Mouse (Mus musculus) brown adipose tissue, adult 24 weeks (tissue): ENCODE data around the gene Serpina3j. TPM values are rescaled to one million over a fixed set of nuclear protein-coding genes. Genes with fewer than 3 reads are reported as not detected.
"Not testable (repeated sequence)": the region's sequence is repeated elsewhere in the genome, so short reads cannot be mapped to it uniquely, and the experiment has no call there.

ENCODE experiments used
- H3K27ac ChIP-seq: fragments of 200-500 bp; replicated peaks from 2 replicates; pipeline ENCODE4 v1.5.1; 2012; ENCODE audit warnings: low read depth, mild to moderate bottlenecking, low read length
- H3K4me1 ChIP-seq: fragments of 200-500 bp; 2 replicates; pipeline ENCODE4 v1.6.1; 2012; ENCODE audit warnings: low read length, mixed read lengths; ENCODE audit not compliant: control insufficient read depth, insufficient read depth, insufficient read length
- H3K4me3 ChIP-seq: fragments of 200-500 bp; 2 replicates; pipeline ENCODE4 v1.5.1; 2012; ENCODE audit warnings: low read depth, mild to moderate bottlenecking, low read length, moderate library complexity; ENCODE audit not compliant: insufficient read depth
- polyA plus RNA-seq: library from polyadenylated mRNA; stranded (reverse); fragments of >200 nt; gene quantifications from 2 replicates; pipeline ENCODE4 v1.2.4, GENCODE M21; 2012; ENCODE audit not compliant: missing spikeins, insufficient read depth, insufficient read length

The Serpina3j gene
- 0.48 TPM in 1 of 2 replicates, not detected in the other for polyA plus RNA-seq

GRCm38 (mm10) chr12:104314253-104314652 is at the start of gene Serpina3j:
Gene Serpina3j, plus strand, starts transcription at chr12:104314553.
- H3K4me3 ChIP-seq, result no peak within 1 kb of the TSS
- H3K27ac ChIP-seq, result no peak within 1 kb of the TSS
- H3K4me1 ChIP-seq, result no peaks in the 10 kb centered on the region

GRCm38 (mm10) chr12:104266374-104266773 is 48.0 kb upstream of the Serpina3j start:
- Histone ChIP-seq H3K27ac (no peak overlapping the region), H3K4me1 (no peaks in the 10 kb centered on the region), H3K4me3 (no peak overlapping the region)

- no peaks in the 10 kb centered on the region for H3K4me1 ChIP-seq
- no peak overlapping the region for H3K4me3 ChIP-seq
- no peak overlapping the region for H3K27ac ChIP-seq
These were observed 35.9 kb upstream of the Serpina3j start for GRCm38 (mm10) chr12:104278216-104279055.

- no peak overlapping the region for H3K4me3 ChIP-seq
- H3K4me1 ChIP-seq, result no peaks in the 10 kb centered on the region
- H3K27ac ChIP-seq, result no peak overlapping the region
These were observed 35.3 kb upstream of the Serpina3j start for GRCm38 (mm10) chr12:104279056-104279435.

GRCm38 (mm10) chr12:104283380-104283779 is 31.0 kb upstream of the Serpina3j start:
- Histone ChIP-seq H3K4me3 (no peak overlapping the region), H3K27ac (no peak overlapping the region), H3K4me1 (no peaks in the 10 kb centered on the region)

GRCm38 (mm10) chr12:104288336-104288735 is 26.0 kb upstream of the Serpina3j start:
- Histone ChIP-seq H3K27ac (no peak overlapping the region), H3K4me3 (no peak overlapping the region), H3K4me1 (no peaks in the 10 kb centered on the region)

GRCm38 (mm10) chr12:104289872-104290271 is 24.5 kb upstream of the Serpina3j start:
- Histone ChIP-seq H3K4me3 (no peak overlapping the region), H3K27ac (peak overlapping the region; percentile 23), H3K4me1 (no peaks in the 10 kb centered on the region)

- H3K4me3 ChIP-seq, result no peak overlapping the region
- no peaks in the 10 kb centered on the region for H3K4me1 ChIP-seq
- H3K27ac ChIP-seq, result no peak overlapping the region
These were observed 20.4 kb upstream of the Serpina3j start for GRCm38 (mm10) chr12:104293963-104294362.

- Histone ChIP-seq H3K4me3 (no peak overlapping the region), H3K27ac (no peak overlapping the region), H3K4me1 (no peaks in the 10 kb centered on the region)
These were observed 16.3 kb upstream of the Serpina3j start for GRCm38 (mm10) chr12:104298049-104298448.

GRCm38 (mm10) chr12:104305991-104306390 is 8.4 kb upstream of the Serpina3j start:
- no peaks in the 10 kb centered on the region for H3K4me1 ChIP-seq
- no peak overlapping the region for H3K4me3 ChIP-seq
- no peak overlapping the region for H3K27ac ChIP-seq

- Histone ChIP-seq H3K4me3 (no peak overlapping the region), H3K4me1 (no peaks in the 10 kb centered on the region), H3K27ac (no peak overlapping the region)
These were observed 8.1 kb downstream of the Serpina3j start for GRCm38 (mm10) chr12:104322454-104322853.

GRCm38 (mm10) chr12:104331701-104332100 is 17.3 kb downstream of the Serpina3j start:
- H3K4me1 ChIP-seq, result no peaks in the 10 kb centered on the region
- no peak overlapping the region for H3K27ac ChIP-seq
- no peak overlapping the region for H3K4me3 ChIP-seq

GRCm38 (mm10) chr12:104336873-104337272 is 22.5 kb downstream of the Serpina3j start:
- not testable (repeated sequence) for H3K4me1 ChIP-seq, H3K4me3 ChIP-seq, H3K27ac ChIP-seq

- not testable (repeated sequence) for H3K4me3 ChIP-seq, H3K27ac ChIP-seq, H3K4me1 ChIP-seq
These were observed 23.9 kb downstream of the Serpina3j start, which contains the start of the genes Serpina3k and Serpina3m for GRCm38 (mm10) chr12:104338226-104338625. Gene Serpina3k, plus strand, starts transcription at chr12:104338486. Gene Serpina3m, plus strand, starts transcription at chr12:104338486.

- H3K4me3 ChIP-seq, result no peak overlapping the region
- H3K4me1 ChIP-seq, result no peaks in the 10 kb centered on the region
- H3K27ac ChIP-seq, result no peak overlapping the region
These were observed 24.4 kb downstream of the Serpina3j start for GRCm38 (mm10) chr12:104338705-104339104.

GRCm38 (mm10) chr12:104342489-104342888 is 28.1 kb downstream of the Serpina3j start:
- H3K4me1 ChIP-seq, H3K4me3 ChIP-seq, H3K27ac ChIP-seq: not testable (repeated sequence)
